Mouse (Mus musculus): Measurements from ENCODE around the gene Prm1. TPM values are rescaled to one million over a fixed set of nuclear protein-coding genes. Genes with fewer than 3 reads are reported as not detected.
A peak's percentile ranks its signal among the peaks of the same experiment; 100 is the strongest.

Gene Prm1
- polyA plus RNA-seq, 1 experiment = not detected

DNA sequence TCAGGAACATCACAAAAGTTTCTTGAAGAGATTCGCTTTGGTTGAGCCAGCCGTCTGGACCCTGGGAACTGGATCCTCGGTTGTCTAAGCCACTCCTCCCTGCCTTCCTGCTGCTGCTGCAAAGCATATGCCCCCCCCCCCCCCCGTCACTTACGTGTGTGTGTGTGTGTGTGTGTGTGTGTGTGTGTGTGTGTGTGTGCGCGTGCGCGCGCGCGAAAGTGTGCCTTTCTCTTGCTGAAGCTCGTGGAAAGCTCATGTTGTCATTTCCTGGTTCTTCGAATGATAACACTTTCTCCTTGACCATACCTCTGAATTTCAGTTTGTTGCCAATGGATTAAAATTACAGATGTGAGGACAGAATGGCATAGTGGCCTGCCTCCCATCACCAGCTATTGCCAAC is 34.4 kb upstream of the Prm1 start:
- H3K79me2 ChIP-seq (ENCODE audit: control insufficient read depth, insufficient read depth) = no peaks in the 10 kb centered on the region
- no peak overlapping the region for H3K4me3 ChIP-seq
- no peak overlapping the region for H3ac ChIP-seq (ENCODE audit: control insufficient read depth, insufficient read length)
- no peaks in the 10 kb centered on the region for H3K27me3 ChIP-seq (ENCODE audit: control insufficient read depth, insufficient read depth, insufficient read length)
- H3K4me2 ChIP-seq (ENCODE audit: low read depth) = no peak overlapping the region
- TF ChIP-seq SRF (IDR thresholded peaks at IDR 0.05; ENCODE audit: control insufficient read depth, insufficient read length, low read depth) = no peak
- no peak for TF ChIP-seq USF1 (IDR thresholded peaks at IDR 0.05; ENCODE audit: low read depth)
- no peak for TF ChIP-seq MYOG (IDR thresholded peaks at IDR 0.05; ENCODE audit: control insufficient read depth in 1 of 3, insufficient read depth in 1 of 3, insufficient read length in 2 of 3, low read depth in 2 of 3)
- no peak for TF ChIP-seq TCF3 (IDR thresholded peaks at IDR 0.05; ENCODE audit: insufficient read length, low read depth)
- TF ChIP-seq POLR2A (IDR thresholded peaks at IDR 0.05; ENCODE audit: insufficient read length, low read depth) = no peak
- TF ChIP-seq POLR2AphosphoS2 (IDR thresholded peaks at IDR 0.05; ENCODE audit: insufficient read length, low read depth) = no peak
- no peaks in the 10 kb centered on the region for H3K36me3 ChIP-seq (ENCODE audit: control insufficient read depth, insufficient read depth)

DNA sequence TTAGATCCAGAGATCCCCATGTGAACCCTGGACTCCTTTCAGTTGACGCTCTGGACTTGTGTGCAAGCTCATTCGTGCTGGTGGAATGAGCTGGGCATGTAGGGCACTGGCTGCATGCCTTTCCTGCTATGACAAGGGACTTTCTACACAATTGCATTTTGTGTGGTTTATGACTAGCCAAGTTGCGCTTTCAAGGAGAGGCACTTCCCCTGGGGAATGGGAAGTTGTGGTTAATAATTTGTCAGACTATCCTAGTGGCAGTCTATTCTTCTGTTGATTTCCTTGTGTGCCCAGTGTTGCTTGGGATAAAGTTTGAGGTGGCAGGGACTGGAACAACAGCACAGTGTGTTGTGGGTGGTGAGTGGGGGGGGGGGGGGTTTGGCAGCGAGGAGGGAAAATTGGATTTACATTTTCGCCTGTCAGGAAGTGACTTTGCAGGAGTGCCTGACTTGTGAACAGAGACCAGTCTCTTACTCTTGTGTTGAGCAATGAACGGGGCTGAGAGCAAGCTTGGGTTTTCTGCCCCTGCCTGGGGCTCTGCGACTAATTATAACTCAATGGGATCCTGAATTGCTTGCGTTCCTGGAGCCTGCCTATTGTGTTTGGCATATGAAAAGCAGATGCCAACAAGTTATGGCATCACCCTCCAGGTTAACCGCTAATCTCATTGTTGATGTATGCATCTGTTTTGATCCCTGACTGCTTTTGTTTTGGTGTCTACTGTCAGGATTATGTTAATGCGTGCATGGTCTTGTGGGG is 33.0 kb upstream of the Prm1 start:
- no peaks in the 10 kb centered on the region for H3K79me2 ChIP-seq (ENCODE audit: control insufficient read depth, insufficient read depth)
- no peak overlapping the region for H3ac ChIP-seq (ENCODE audit: control insufficient read depth, insufficient read length)
- H3K36me3 ChIP-seq (ENCODE audit: control insufficient read depth, insufficient read depth) = no peaks in the 10 kb centered on the region
- peak overlapping the region; percentile 46 for H3K4me2 ChIP-seq (ENCODE audit: low read depth)
- H3K4me3 ChIP-seq = no peak overlapping the region
- no peak for TF ChIP-seq MYOG (IDR thresholded peaks at IDR 0.05; ENCODE audit: control insufficient read depth in 1 of 3, insufficient read depth in 1 of 3, insufficient read length in 2 of 3, low read depth in 2 of 3)
- TF ChIP-seq MYOD1 (IDR thresholded peaks at IDR 0.05; ENCODE audit: control insufficient read depth in 1 of 3, insufficient read length in 2 of 3, low read depth in 2 of 3) = no peak
- TF ChIP-seq TCF12 (IDR thresholded peaks at IDR 0.05; ENCODE audit: insufficient read depth, poor library complexity, severe bottlenecking) = no peak
- no peak for TF ChIP-seq CEBPB (IDR thresholded peaks at IDR 0.05; ENCODE audit: insufficient read depth, poor library complexity, severe bottlenecking)
- TF ChIP-seq SRF (IDR thresholded peaks at IDR 0.05; ENCODE audit: control insufficient read depth, insufficient read length, low read depth) = no peak
- no peak for TF ChIP-seq TCF3 (IDR thresholded peaks at IDR 0.05; ENCODE audit: insufficient read length, low read depth)
- no peak for TF ChIP-seq POLR2A (IDR thresholded peaks at IDR 0.05; ENCODE audit: insufficient read length, low read depth)
- no peaks in the 10 kb centered on the region for H3K27me3 ChIP-seq (ENCODE audit: control insufficient read depth, insufficient read depth, insufficient read length)

DNA sequence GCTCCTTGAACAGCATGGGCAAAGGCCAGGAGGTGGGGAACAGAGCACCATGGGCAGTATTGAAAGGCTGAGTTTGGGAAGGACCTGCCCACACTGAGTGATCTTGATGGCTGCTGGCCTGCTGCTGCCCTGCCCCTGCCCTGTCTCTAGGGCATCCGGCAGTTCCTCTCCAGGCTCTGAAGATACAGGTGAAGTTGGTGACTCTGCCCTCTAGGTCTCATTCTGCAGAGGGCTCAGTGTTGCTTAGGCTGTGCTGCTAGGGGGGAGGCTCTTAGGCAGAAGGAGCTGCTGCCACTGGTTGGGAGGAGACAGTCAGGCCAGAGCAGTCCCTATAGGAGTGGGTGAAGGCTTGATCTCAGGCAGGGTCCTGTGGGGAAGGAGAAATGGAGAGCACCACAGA is 32.3 kb upstream of the Prm1 start:
- no peaks in the 10 kb centered on the region for H3K36me3 ChIP-seq (ENCODE audit: control insufficient read depth, insufficient read depth)
- peak overlapping the region; percentile 46 for H3K4me2 ChIP-seq (ENCODE audit: low read depth)
- H3K79me2 ChIP-seq (ENCODE audit: control insufficient read depth, insufficient read depth) = no peaks in the 10 kb centered on the region
- H3ac ChIP-seq (ENCODE audit: control insufficient read depth, insufficient read length) = no peak overlapping the region
- no peak for TF ChIP-seq POLR2A (IDR thresholded peaks at IDR 0.05; ENCODE audit: insufficient read length, low read depth)
- H3K27me3 ChIP-seq (ENCODE audit: control insufficient read depth, insufficient read depth, insufficient read length) = no peaks in the 10 kb centered on the region
- no peak overlapping the region for H3K4me3 ChIP-seq

DNA sequence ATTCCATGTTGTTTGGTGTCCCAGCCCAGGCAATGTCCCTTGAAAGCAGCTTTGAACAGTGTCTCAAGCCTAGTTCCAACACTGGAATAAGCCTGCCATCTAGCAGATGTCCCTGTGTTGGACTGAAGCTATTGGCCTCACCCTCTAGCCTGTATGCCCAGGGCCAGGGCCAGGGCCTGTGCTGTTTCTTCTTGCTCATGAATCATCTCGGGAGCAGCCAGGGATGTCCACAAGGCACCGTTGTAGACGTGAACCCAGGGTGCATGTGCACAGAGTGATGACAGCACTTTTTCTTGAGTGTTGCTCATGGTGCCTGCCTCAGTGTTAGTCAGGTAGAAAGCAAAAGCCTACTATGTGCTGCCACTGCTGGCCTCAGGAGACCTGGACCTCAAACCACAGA is 31.6 kb upstream of the Prm1 start:
- no peak overlapping the region for H3K4me2 ChIP-seq (ENCODE audit: low read depth)
- no peak overlapping the region for H3ac ChIP-seq (ENCODE audit: control insufficient read depth, insufficient read length)
- no peaks in the 10 kb centered on the region for H3K36me3 ChIP-seq (ENCODE audit: control insufficient read depth, insufficient read depth)
- H3K79me2 ChIP-seq (ENCODE audit: control insufficient read depth, insufficient read depth) = no peaks in the 10 kb centered on the region
- TF ChIP-seq POLR2AphosphoS2 (IDR thresholded peaks at IDR 0.05; ENCODE audit: insufficient read length, low read depth) (no peak), MYOD1 (IDR thresholded peaks at IDR 0.05; ENCODE audit: control insufficient read depth in 1 of 3, insufficient read length in 2 of 3, low read depth in 2 of 3) (no peak), CEBPB (IDR thresholded peaks at IDR 0.05; ENCODE audit: insufficient read depth, poor library complexity, severe bottlenecking) (no peak), MAX (IDR thresholded peaks at IDR 0.05; ENCODE audit: low read depth) (no peak), TCF12 (IDR thresholded peaks at IDR 0.05; ENCODE audit: insufficient read depth, poor library complexity, severe bottlenecking) (no peak), POLR2A (IDR thresholded peaks at IDR 0.05; ENCODE audit: insufficient read length, low read depth) (no peak), E2F4 (IDR thresholded peaks at IDR 0.05; ENCODE audit: insufficient read depth) (no peak), SRF (IDR thresholded peaks at IDR 0.05; ENCODE audit: control insufficient read depth, insufficient read length, low read depth) (no peak), TCF3 (IDR thresholded peaks at IDR 0.05; ENCODE audit: insufficient read length, low read depth) (no peak), USF1 (IDR thresholded peaks at IDR 0.05; ENCODE audit: low read depth) (no peak), REST (IDR thresholded peaks at IDR 0.05; ENCODE audit: insufficient read depth, insufficient read length) (no peak), MYOG (IDR thresholded peaks at IDR 0.05; ENCODE audit: control insufficient read depth in 1 of 3, insufficient read depth in 1 of 3, insufficient read length in 2 of 3, low read depth in 2 of 3) (no peak)
- no peaks in the 10 kb centered on the region for H3K27me3 ChIP-seq (ENCODE audit: control insufficient read depth, insufficient read depth, insufficient read length)
- H3K4me3 ChIP-seq = no peak overlapping the region

DNA sequence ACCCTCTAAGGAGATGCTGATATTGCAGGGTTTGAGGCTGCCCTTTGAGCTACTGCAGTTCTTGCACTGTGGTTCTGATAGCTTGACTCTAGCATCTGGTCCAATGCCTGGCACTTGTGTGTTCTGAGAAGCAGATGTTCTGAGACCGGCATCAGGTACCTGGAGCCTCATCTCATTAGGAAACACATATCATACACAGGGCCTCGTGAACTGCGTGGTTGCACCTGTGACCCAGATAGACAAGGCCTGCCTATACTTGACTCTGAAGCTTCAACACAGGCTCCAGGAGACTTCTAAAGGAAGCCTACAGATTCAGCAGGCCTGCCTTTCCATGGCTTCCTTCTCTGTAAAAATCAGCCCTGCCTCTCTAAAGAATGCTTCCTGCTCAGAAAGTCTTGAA is 30.7 kb upstream of the Prm1 start:
- H3K27me3 ChIP-seq (ENCODE audit: control insufficient read depth, insufficient read depth, insufficient read length) = no peaks in the 10 kb centered on the region
- no peak overlapping the region for H3K4me3 ChIP-seq
- H3K4me2 ChIP-seq (ENCODE audit: low read depth) = no peak overlapping the region
- TF ChIP-seq TCF3 (IDR thresholded peaks at IDR 0.05; ENCODE audit: insufficient read length, low read depth) (no peak), SRF (IDR thresholded peaks at IDR 0.05; ENCODE audit: control insufficient read depth, insufficient read length, low read depth) (no peak), POLR2AphosphoS2 (IDR thresholded peaks at IDR 0.05; ENCODE audit: insufficient read length, low read depth) (no peak), MAX (IDR thresholded peaks at IDR 0.05; ENCODE audit: low read depth) (no peak), POLR2A (IDR thresholded peaks at IDR 0.05; ENCODE audit: insufficient read length, low read depth) (no peak), TCF12 (IDR thresholded peaks at IDR 0.05; ENCODE audit: insufficient read depth, poor library complexity, severe bottlenecking) (no peak), MYOG (IDR thresholded peaks at IDR 0.05; ENCODE audit: control insufficient read depth in 1 of 3, insufficient read depth in 1 of 3, insufficient read length in 2 of 3, low read depth in 2 of 3) (no peak), USF1 (IDR thresholded peaks at IDR 0.05; ENCODE audit: low read depth) (no peak), E2F4 (IDR thresholded peaks at IDR 0.05; ENCODE audit: insufficient read depth) (no peak), CEBPB (IDR thresholded peaks at IDR 0.05; ENCODE audit: insufficient read depth, poor library complexity, severe bottlenecking) (no peak), REST (IDR thresholded peaks at IDR 0.05; ENCODE audit: insufficient read depth, insufficient read length) (no peak), MYOD1 (IDR thresholded peaks at IDR 0.05; ENCODE audit: control insufficient read depth in 1 of 3, insufficient read length in 2 of 3, low read depth in 2 of 3) (no peak)
- H3K36me3 ChIP-seq (ENCODE audit: control insufficient read depth, insufficient read depth) = no peaks in the 10 kb centered on the region
- no peaks in the 10 kb centered on the region for H3K79me2 ChIP-seq (ENCODE audit: control insufficient read depth, insufficient read depth)
- no peak overlapping the region for H3ac ChIP-seq (ENCODE audit: control insufficient read depth, insufficient read length)
